Mouse (Mus musculus): Measurements from ENCODE around the gene Mgrn1. TPM values are rescaled to one million over a fixed set of nuclear protein-coding genes. Genes with fewer than 3 reads are reported as not detected.

The Mgrn1 gene
- polyA plus RNA-seq, 1 experiment from 2014 or later, result 79.3 TPM

DNA sequence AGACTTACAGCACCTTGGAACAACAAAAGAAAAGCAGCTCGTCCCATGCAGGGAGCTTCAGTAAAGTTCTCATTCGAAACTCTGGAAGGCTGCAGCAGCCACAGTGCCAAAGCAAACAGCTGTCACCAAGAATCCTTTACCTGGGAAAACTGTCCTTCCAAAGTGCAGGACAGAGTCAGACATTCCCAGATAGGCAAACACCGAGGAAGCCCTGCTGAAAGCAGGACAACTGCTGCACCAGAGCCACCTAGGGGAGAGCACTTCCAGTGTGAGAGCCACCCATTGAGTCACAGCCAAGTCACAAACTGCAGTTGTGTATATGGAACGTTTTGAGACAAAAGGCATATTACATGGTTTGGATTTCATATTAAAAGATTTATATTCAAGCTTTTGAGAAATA lies 59.4 kb downstream of the Mgrn1 start:
- Histone ChIP-seq H3K9ac (ENCODE audit: low read length) (no peak overlapping the region), H3K36me3 (ENCODE audit: control insufficient read depth, insufficient read depth, low read length) (peaks cover 26% of the 10 kb centered on the region), H3K4me2 (ENCODE audit: low read depth, severe bottlenecking) (no peak overlapping the region), H3K9me3 (ENCODE audit: control insufficient read depth, low read length) (no peaks in the 10 kb centered on the region), H3K4me3 (ENCODE audit: low read depth, low read length) (no peak overlapping the region), H3K27ac (replicated peaks; ENCODE audit: low read depth, low read length) (no peak overlapping the region), H3K4me1 (ENCODE audit: control insufficient read depth, insufficient read depth, low read length) (no peaks in the 10 kb centered on the region), H3K27me3 (ENCODE audit: control insufficient read depth, insufficient read depth, low read length) (no peaks in the 10 kb centered on the region)
- WGBS, result 81% methylated on average over 4 of the region's 4 CpGs
- no peak for ATAC-seq (ENCODE audit: insufficient number of reproducible peaks, low FRiP score, low TSS enrichment, low read depth)
- DNase-seq (ENCODE audit: low spot score), result no peak

DNA sequence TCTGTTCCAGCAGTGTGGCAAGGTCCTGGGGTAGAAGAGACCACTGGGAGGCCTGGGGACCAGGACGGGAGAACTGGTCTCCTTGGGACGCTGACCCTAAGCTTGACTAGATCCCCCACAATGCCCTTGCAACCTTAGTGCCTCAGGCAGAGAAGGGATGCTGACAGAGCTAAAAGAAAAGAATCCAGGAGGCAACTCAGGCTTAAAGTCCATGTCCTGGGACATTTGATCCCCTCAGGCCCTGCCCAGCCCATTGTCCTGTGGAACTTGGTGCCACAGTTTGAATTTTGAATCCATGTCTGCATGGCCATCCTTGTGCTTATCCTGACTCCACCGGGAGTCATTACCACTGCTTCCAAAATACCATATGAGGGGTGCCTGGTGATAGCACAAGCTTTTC lies 60.1 kb downstream of the Mgrn1 start:
- Histone ChIP-seq H3K9ac (ENCODE audit: low read length) (no peak overlapping the region), H3K4me3 (ENCODE audit: low read depth, low read length) (no peak overlapping the region), H3K4me2 (ENCODE audit: low read depth, severe bottlenecking) (no peak overlapping the region), H3K27me3 (ENCODE audit: control insufficient read depth, insufficient read depth, low read length) (no peaks in the 10 kb centered on the region), H3K27ac (replicated peaks; ENCODE audit: low read depth, low read length) (no peak overlapping the region), H3K9me3 (ENCODE audit: control insufficient read depth, low read length) (no peaks in the 10 kb centered on the region), H3K36me3 (ENCODE audit: control insufficient read depth, insufficient read depth, low read length) (peaks cover 23% of the 10 kb centered on the region), H3K4me1 (ENCODE audit: control insufficient read depth, insufficient read depth, low read length) (no peaks in the 10 kb centered on the region)
- DNase-seq (ENCODE audit: low spot score) (no peak), ATAC-seq (ENCODE audit: insufficient number of reproducible peaks, low FRiP score, low TSS enrichment, low read depth) (no peak)
- WGBS, result 89% methylated on average over 3 of the region's 3 CpGs

DNA sequence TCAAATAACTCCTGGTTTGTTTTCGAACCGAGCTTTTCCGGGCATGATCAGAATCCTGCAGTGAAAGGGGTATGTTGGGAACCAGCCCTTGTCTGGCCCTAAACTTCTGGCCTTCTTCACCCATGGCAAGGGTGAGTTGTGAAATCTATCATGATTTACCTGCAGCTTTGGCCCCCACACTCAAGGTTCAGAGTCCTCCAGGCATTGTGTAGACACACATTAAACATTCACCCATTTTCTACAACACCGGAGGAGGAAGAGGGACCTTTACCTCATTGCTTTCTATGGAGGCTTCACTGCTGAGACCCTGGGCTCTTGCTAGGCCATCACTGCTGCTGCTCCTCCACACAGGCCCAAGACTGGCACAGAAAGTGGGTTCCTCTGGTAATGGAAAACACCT lies 61.3 kb downstream of the Mgrn1 start:
- no peak overlapping the region for H3K4me3 ChIP-seq (ENCODE audit: low read depth, low read length)
- H3K27ac ChIP-seq (replicated peaks; ENCODE audit: low read depth, low read length), result no peak overlapping the region
- H3K4me2 ChIP-seq (ENCODE audit: low read depth, severe bottlenecking), result no peak overlapping the region
- DNase-seq (ENCODE audit: low spot score), result no peak
- H3K4me1 ChIP-seq (ENCODE audit: control insufficient read depth, insufficient read depth, low read length), result no peaks in the 10 kb centered on the region
- no peak overlapping the region for H3K9ac ChIP-seq (ENCODE audit: low read length)
- no peak for ATAC-seq (ENCODE audit: insufficient number of reproducible peaks, low FRiP score, low TSS enrichment, low read depth)
- 94% methylated on average over 4 of the region's 4 CpGs for WGBS
- peaks cover 14% of the 10 kb centered on the region for H3K36me3 ChIP-seq (ENCODE audit: control insufficient read depth, insufficient read depth, low read length)
- H3K9me3 ChIP-seq (ENCODE audit: control insufficient read depth, low read length), result no peaks in the 10 kb centered on the region
- H3K27me3 ChIP-seq (ENCODE audit: control insufficient read depth, insufficient read depth, low read length), result no peaks in the 10 kb centered on the region

DNA sequence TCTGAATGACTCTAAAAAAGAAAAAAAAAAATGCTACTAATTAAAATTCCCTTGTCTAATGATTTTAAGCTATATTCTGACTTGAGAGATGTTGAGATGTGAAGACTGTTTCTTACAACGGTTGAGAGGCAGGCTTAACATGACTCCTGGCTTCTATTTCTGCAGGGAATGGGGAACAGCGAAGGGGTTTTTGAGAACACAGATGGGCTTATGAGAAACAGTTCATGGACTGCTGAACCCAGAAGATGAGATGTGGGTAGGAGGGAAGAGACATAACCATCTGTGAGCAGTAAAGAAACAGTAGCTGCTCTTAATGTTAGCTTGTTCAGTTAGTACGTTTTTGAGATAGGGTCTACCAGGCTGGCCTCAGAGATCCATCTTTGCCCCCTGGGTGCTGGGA lies 70.6 kb downstream of the Mgrn1 start:
- 93% methylated on average over 3 of the region's 3 CpGs for WGBS
- Histone ChIP-seq H3K4me2 (ENCODE audit: low read depth, severe bottlenecking) (no peak overlapping the region), H3K27ac (replicated peaks; ENCODE audit: low read depth, low read length) (no peak overlapping the region), H3K4me3 (ENCODE audit: low read depth, low read length) (no peak overlapping the region), H3K4me1 (ENCODE audit: control insufficient read depth, insufficient read depth, low read length) (no peaks in the 10 kb centered on the region), H3K9ac (ENCODE audit: low read length) (no peak overlapping the region), H3K27me3 (ENCODE audit: control insufficient read depth, insufficient read depth, low read length) (no peaks in the 10 kb centered on the region), H3K9me3 (ENCODE audit: control insufficient read depth, low read length) (no peaks in the 10 kb centered on the region), H3K36me3 (ENCODE audit: control insufficient read depth, insufficient read depth, low read length) (peaks cover 21% of the 10 kb centered on the region)
- DNase-seq (ENCODE audit: low spot score) (no peak), ATAC-seq (ENCODE audit: insufficient number of reproducible peaks, low FRiP score, low TSS enrichment, low read depth) (no peak)

DNA sequence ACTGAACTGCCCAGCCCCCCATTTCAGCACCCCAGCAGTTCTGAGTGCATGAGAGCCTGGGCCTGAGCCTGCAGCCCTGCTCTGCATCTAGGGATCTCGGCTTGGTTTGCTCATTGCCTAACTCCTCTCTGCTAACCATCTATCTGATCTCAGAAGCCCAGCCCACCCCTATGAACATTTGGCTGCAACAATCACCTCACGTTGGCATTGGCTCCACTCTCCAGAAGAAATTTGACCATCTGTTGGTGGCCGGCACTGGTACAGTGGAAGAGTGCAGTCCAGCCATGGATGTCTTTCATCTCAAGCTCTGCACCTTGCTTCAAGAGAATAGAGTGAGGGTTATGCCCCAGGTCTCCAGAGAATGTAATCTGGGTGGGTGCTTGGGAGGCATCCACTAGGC lies 71.4 kb downstream of the Mgrn1 start:
- no peak for ATAC-seq (ENCODE audit: insufficient number of reproducible peaks, low FRiP score, low TSS enrichment, low read depth)
- Histone ChIP-seq H3K4me1 (ENCODE audit: control insufficient read depth, insufficient read depth, low read length) (no peaks in the 10 kb centered on the region), H3K9me3 (ENCODE audit: control insufficient read depth, low read length) (no peaks in the 10 kb centered on the region), H3K4me3 (ENCODE audit: low read depth, low read length) (no peak overlapping the region), H3K27me3 (ENCODE audit: control insufficient read depth, insufficient read depth, low read length) (no peaks in the 10 kb centered on the region), H3K9ac (ENCODE audit: low read length) (no peak overlapping the region), H3K27ac (replicated peaks; ENCODE audit: low read depth, low read length) (no peak overlapping the region), H3K4me2 (ENCODE audit: low read depth, severe bottlenecking) (no peak overlapping the region), H3K36me3 (ENCODE audit: control insufficient read depth, insufficient read depth, low read length) (peaks cover 21% of the 10 kb centered on the region)
- WGBS, result 94% methylated on average over 3 of the region's 3 CpGs
- no peak for DNase-seq (ENCODE audit: low spot score)

DNA sequence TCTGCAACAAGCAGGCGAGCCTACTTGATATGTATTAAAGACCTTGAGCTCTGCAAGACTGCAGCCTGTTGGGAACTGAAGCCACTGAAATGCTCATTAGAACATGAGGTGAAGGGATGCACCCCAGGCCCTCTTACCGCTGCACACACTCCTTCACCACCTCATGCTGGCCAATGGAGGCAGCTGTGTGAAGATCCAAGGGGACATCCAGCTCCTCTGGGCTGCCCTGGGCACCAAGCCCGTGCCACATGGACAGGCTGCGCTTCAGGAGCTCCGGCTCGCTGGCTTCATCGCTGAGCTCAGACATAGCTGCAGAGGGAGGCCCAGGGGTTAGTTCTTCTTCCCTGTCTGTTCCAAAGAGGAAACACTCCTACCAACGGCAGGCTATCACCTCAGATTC lies 74.2 kb downstream of the Mgrn1 start:
- no peak overlapping the region for H3K4me2 ChIP-seq (ENCODE audit: low read depth, severe bottlenecking)
- no peaks in the 10 kb centered on the region for H3K9me3 ChIP-seq (ENCODE audit: control insufficient read depth, low read length)
- no peaks in the 10 kb centered on the region for H3K27me3 ChIP-seq (ENCODE audit: control insufficient read depth, insufficient read depth, low read length)
- ATAC-seq (ENCODE audit: insufficient number of reproducible peaks, low FRiP score, low TSS enrichment, low read depth) (no peak), DNase-seq (ENCODE audit: low spot score) (no peak)
- no peak overlapping the region for H3K9ac ChIP-seq (ENCODE audit: low read length)
- no peaks in the 10 kb centered on the region for H3K4me1 ChIP-seq (ENCODE audit: control insufficient read depth, insufficient read depth, low read length)
- H3K4me3 ChIP-seq (ENCODE audit: low read depth, low read length), result no peak overlapping the region
- 86% methylated on average over 8 of the region's 8 CpGs for WGBS
- H3K36me3 ChIP-seq (ENCODE audit: control insufficient read depth, insufficient read depth, low read length), result peaks cover 12% of the 10 kb centered on the region
- H3K27ac ChIP-seq (replicated peaks; ENCODE audit: low read depth, low read length), result no peak overlapping the region

DNA sequence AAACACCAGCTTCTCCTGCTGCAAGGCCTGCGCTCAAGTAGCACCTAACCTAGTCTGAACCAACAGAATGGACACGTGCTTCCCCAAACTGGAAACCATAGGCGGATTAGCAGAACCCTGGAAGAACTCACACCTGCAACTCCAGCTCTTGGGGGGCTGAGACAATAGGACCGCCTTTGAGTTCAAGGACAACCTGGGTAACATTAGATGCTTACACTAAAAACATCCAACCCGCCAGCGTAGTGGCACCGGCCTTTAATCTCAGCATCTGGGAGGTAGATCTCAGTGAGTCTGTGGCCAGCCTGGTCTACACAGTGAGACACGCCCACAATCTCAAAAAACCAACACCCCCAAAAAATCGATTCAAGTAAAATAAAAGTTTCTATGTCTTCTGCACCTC lies 77.3 kb downstream of the Mgrn1 start:
- no peaks in the 10 kb centered on the region for H3K9me3 ChIP-seq (ENCODE audit: control insufficient read depth, low read length)
- ATAC-seq (ENCODE audit: insufficient number of reproducible peaks, low FRiP score, low TSS enrichment, low read depth) (no peak), DNase-seq (ENCODE audit: low spot score) (no peak)
- H3K4me2 ChIP-seq (ENCODE audit: low read depth, severe bottlenecking), result peak overlapping the region; percentile 82
- peak overlapping the region; percentile 90 for H3K4me3 ChIP-seq (ENCODE audit: low read depth, low read length)
- WGBS, result 44% methylated on average over 9 of the region's 9 CpGs
- no peak overlapping the region for H3K27ac ChIP-seq (replicated peaks; ENCODE audit: low read depth, low read length)
- H3K36me3 ChIP-seq (ENCODE audit: control insufficient read depth, insufficient read depth, low read length), result no peaks in the 10 kb centered on the region; the same call in 1 of the 2 replicates
- H3K27me3 ChIP-seq (ENCODE audit: control insufficient read depth, insufficient read depth, low read length), result no peaks in the 10 kb centered on the region
- no peaks in the 10 kb centered on the region for H3K4me1 ChIP-seq (ENCODE audit: control insufficient read depth, insufficient read depth, low read length)
- peak overlapping the region; percentile 13; the same call in 1 of the 2 replicates for H3K9ac ChIP-seq (ENCODE audit: low read length)

DNA sequence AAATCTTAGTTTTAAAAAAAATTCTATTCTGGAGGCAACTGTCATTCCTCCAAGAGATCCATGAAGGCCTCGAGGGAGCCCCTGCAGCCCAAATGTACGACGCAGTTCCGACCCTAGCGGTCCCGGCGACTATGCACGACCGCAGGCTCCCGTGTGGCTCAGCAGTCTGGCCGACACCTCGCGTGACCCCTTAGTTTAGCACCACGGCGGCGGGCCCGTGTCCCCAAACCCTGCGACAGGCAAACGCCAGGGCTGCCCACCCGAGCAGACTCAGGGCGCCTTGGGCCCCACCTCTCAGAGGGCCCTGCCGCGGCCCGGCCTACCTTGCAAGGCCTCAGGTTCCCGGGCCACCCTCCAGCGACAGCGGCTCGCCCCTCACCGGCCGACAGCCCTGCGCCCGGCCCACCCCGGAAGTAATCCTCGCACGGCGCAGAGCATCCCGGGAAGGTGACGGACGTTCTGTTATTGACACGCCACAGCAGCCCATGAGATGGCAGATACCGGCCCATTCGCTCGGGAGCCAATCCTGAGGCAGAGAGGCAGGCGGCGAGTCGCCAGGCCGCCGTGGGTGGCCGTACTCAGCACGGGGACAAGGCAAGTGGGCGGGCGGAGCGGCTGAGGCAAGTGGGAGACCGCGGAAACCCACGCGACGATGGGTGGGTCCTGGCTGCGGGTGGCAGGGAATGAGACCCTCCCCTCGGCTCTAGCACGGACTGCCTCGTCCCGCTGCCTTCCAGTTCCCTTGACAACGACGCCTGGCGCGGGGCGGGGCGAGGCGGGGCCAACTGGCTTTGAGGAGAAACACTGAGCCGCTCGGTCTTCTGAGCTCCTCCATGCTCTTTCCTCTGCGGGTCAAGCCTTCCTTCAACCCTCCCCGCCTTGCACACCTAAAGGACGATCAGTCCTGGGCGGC lies 78.0 kb downstream of the Mgrn1 start, which contains the start of gene Anks3:
Anks3 (minus strand) TSS at position 409 of the 913 bp plus-strand sequence.
- H3K4me3 ChIP-seq (ENCODE audit: low read depth, low read length), result peak within 1 kb of the TSS; percentile 90
- WGBS, result under 1% methylated on average over 75 of the region's 76 CpGs
- ATAC-seq (ENCODE audit: insufficient number of reproducible peaks, low FRiP score, low TSS enrichment, low read depth), result peak; percentile 97
- peak within 1 kb of the TSS; percentile 82 for H3K4me2 ChIP-seq (ENCODE audit: low read depth, severe bottlenecking)
- no peaks in the 10 kb centered on the region for H3K27me3 ChIP-seq (ENCODE audit: control insufficient read depth, insufficient read depth, low read length)
- no peaks in the 10 kb centered on the region for H3K36me3 ChIP-seq (ENCODE audit: control insufficient read depth, insufficient read depth, low read length)
- no peaks in the 10 kb centered on the region for H3K4me1 ChIP-seq (ENCODE audit: control insufficient read depth, insufficient read depth, low read length)
- DNase-seq (ENCODE audit: low spot score), result peak; percentile 92
- H3K9ac ChIP-seq (ENCODE audit: low read length), result peak within 1 kb of the TSS; percentile 71
- H3K9me3 ChIP-seq (ENCODE audit: control insufficient read depth, low read length), result no peaks in the 10 kb centered on the region
- H3K27ac ChIP-seq (replicated peaks; ENCODE audit: low read depth, low read length), result peak within 1 kb of the TSS; percentile 68; the same call in 1 of the 2 replicates

Data from limb, embryonic 11.5 days (tissue).